Mouse (Mus musculus) myocyte (in vitro differentiated cells): ENCODE results near the gene Olfr750. TPM values are rescaled to one million over a fixed set of nuclear protein-coding genes. Genes with fewer than 3 reads are reported as not detected.

Experiments
- H3K27me3 ChIP-seq: one replicate; pipeline ENCODE4 v1.6.1; 2011; ENCODE audit not compliant: control insufficient read depth, insufficient read depth, insufficient read length
- H3K36me3 ChIP-seq: one replicate; pipeline ENCODE4 v1.6.1; 2011; ENCODE audit not compliant: control insufficient read depth, insufficient read depth
- H3K4me2 ChIP-seq: one replicate; pipeline ENCODE4 v1.6.1; 2011; ENCODE audit warnings: low read depth, control low read depth
- H3K4me3 ChIP-seq: one replicate; pipeline ENCODE4 v1.5.1; 2011; ENCODE audit warnings: mild to moderate bottlenecking, control low read depth, moderate library complexity
- H3K79me2 ChIP-seq: one replicate; pipeline ENCODE4 v1.6.1; 2011; ENCODE audit not compliant: control insufficient read depth, insufficient read depth
- H3ac ChIP-seq: one replicate; pipeline ENCODE4 v1.6.1; 2011; ENCODE audit not compliant: control insufficient read depth, insufficient read length
- CEBPB ChIP-seq: IDR thresholded peaks from 2 replicates; pipeline ENCODE4 v1.6.1; 2011; ENCODE audit warnings: mild to moderate bottlenecking, moderate library complexity; ENCODE audit not compliant: poor library complexity, insufficient read depth, severe bottlenecking
- E2F4 ChIP-seq: IDR thresholded peaks from one replicate; pipeline ENCODE4 v1.6.1; 2011; ENCODE audit warnings: mild to moderate bottlenecking, control low read depth, moderate library complexity; ENCODE audit not compliant: insufficient read depth
- MAX ChIP-seq: IDR thresholded peaks from one replicate; pipeline ENCODE4 v1.6.1; 2011; ENCODE audit warnings: low read depth, mild to moderate bottlenecking, control low read depth
- MYOD1 ChIP-seq, 3 experiments: IDR thresholded peaks; one replicate each; pipeline ENCODE4 v1.6.1; 2011; ENCODE audit warnings: control low read depth in 2 of 3, low read depth in 2 of 3, mild to moderate bottlenecking in 2 of 3, moderate library complexity in 1 of 3; ENCODE audit not compliant: insufficient read length in 2 of 3, control insufficient read depth in 1 of 3
- MYOG ChIP-seq, 3 experiments: IDR thresholded peaks; one replicate each; pipeline ENCODE4 v1.6.1; 2011; ENCODE audit warnings: control low read depth in 2 of 3, low read depth in 2 of 3, mild to moderate bottlenecking in 2 of 3; ENCODE audit not compliant: insufficient read length in 2 of 3, control insufficient read depth in 1 of 3, insufficient read depth in 1 of 3
- POLR2A ChIP-seq: IDR thresholded peaks from one replicate; pipeline ENCODE4 v1.6.1; 2011; ENCODE audit warnings: low read depth, mild to moderate bottlenecking, control low read depth, moderate library complexity; ENCODE audit not compliant: insufficient read length
- POLR2AphosphoS2 ChIP-seq: IDR thresholded peaks from one replicate; pipeline ENCODE4 v1.6.1; 2011; ENCODE audit warnings: low read depth, control low read depth; ENCODE audit not compliant: insufficient read length
- REST ChIP-seq: IDR thresholded peaks from one replicate; pipeline ENCODE4 v1.6.1; 2011; ENCODE audit warnings: mild to moderate bottlenecking, control low read depth, moderate library complexity; ENCODE audit not compliant: insufficient read depth, insufficient read length
- SRF ChIP-seq: IDR thresholded peaks from one replicate; pipeline ENCODE4 v1.6.1; 2011; ENCODE audit warnings: low read depth; ENCODE audit not compliant: control insufficient read depth, insufficient read length
- TCF12 ChIP-seq: IDR thresholded peaks from one replicate; pipeline ENCODE4 v1.6.1; 2011; ENCODE audit warnings: mild to moderate bottlenecking, control low read depth; ENCODE audit not compliant: poor library complexity, insufficient read depth, severe bottlenecking
- TCF3 ChIP-seq: IDR thresholded peaks from one replicate; pipeline ENCODE4 v1.6.1; 2011; ENCODE audit warnings: low read depth, control low read depth; ENCODE audit not compliant: insufficient read length
- USF1 ChIP-seq: IDR thresholded peaks from one replicate; pipeline ENCODE4 v1.6.1; 2011; ENCODE audit warnings: low read depth, mild to moderate bottlenecking, control low read depth, moderate library complexity
- polyA plus RNA-seq: library from polyadenylated mRNA; unstranded; fragments of >200 nt; fragmentation: generic; extraction: Trizol; gene quantifications from one replicate; pipeline ENCODE4 v1.2.1, GENCODE M21; 2012; ENCODE audit warnings: missing spikeins

Olfr750 gene
- polyA plus RNA-seq, 1 experiment: not detected

GRCm38 (mm10) chr14:51023457-51023856 lies 50.8 kb downstream of the Olfr750 start:
- TF ChIP-seq TCF3 (no peak), USF1 (no peak), CEBPB (no peak), SRF (no peak), POLR2AphosphoS2 (no peak), TCF12 (no peak), POLR2A (no peak), MAX (no peak), E2F4 (no peak)
- Histone ChIP-seq H3ac (no peak overlapping the region), H3K4me3 (no peak overlapping the region), H3K36me3 (no peaks in the 10 kb centered on the region), H3K4me2 (no peak overlapping the region), H3K79me2 (no peaks in the 10 kb centered on the region), H3K27me3 (no peaks in the 10 kb centered on the region)

GRCm38 (mm10) chr14:51017256-51017655 lies 57.0 kb downstream of the Olfr750 start:
- TF ChIP-seq POLR2AphosphoS2 (no peak), POLR2A (no peak), CEBPB (no peak), TCF3 (no peak), USF1 (no peak), TCF12 (no peak), MYOG (IDR thresholded peaks at IDR 0.05; ENCODE audit: control insufficient read depth in 1 of 3, insufficient read depth in 1 of 3, insufficient read length in 2 of 3, low read depth in 2 of 3) (no peak), MYOD1 (IDR thresholded peaks at IDR 0.05; ENCODE audit: control insufficient read depth in 1 of 3, insufficient read length in 2 of 3, low read depth in 2 of 3) (no peak), E2F4 (no peak), SRF (no peak), REST (no peak), MAX (no peak)
- Histone ChIP-seq H3K4me2 (no peak overlapping the region), H3K4me3 (no peak overlapping the region), H3K27me3 (no peaks in the 10 kb centered on the region), H3K36me3 (no peaks in the 10 kb centered on the region), H3K79me2 (no peaks in the 10 kb centered on the region), H3ac (no peak overlapping the region)

Other genes with a start within 250 kb of the Olfr750 start
- gene Tep1, start 203.9 kb downstream of the Olfr750 start, polyA plus RNA-seq: 20.6 TPM
- 4.9 TPM for gene Klhl33, start 176.9 kb downstream of the Olfr750 start, polyA plus RNA-seq
- gene Osgep, start 149.5 kb downstream of the Olfr750 start, polyA plus RNA-seq: 81.0 TPM
- 113 TPM for gene Apex1, start 149.5 kb downstream of the Olfr750 start, polyA plus RNA-seq
- gene Pip4p1, start 143.6 kb downstream of the Olfr750 start, polyA plus RNA-seq: 71.3 TPM
- gene Pnp, start 143.4 kb downstream of the Olfr750 start, polyA plus RNA-seq: 20.4 TPM
- gene Gm49342, start 129.9 kb downstream of the Olfr750 start, polyA plus RNA-seq: 11.9 TPM
- gene Pnp2, start 118.4 kb downstream of the Olfr750 start, polyA plus RNA-seq: 0.08 TPM
- 0.10 TPM for gene Rnase10, start 66.7 kb downstream of the Olfr750 start, polyA plus RNA-seq
- gene Rnase9, start 32.6 kb downstream of the Olfr750 start, polyA plus RNA-seq: not detected
- not detected for gene Rnase11, start 24.3 kb downstream of the Olfr750 start, polyA plus RNA-seq
- not detected for gene Rnase12, start 16.8 kb downstream of the Olfr750 start, polyA plus RNA-seq
- gene Rnase4, start 16.6 kb upstream of the Olfr750 start, polyA plus RNA-seq: 17.8 TPM
- 1.3 TPM for gene Ang, start 16.7 kb upstream of the Olfr750 start, polyA plus RNA-seq
- 0.05 TPM for gene Eddm3b, start 40.0 kb upstream of the Olfr750 start, polyA plus RNA-seq
- 0.12 TPM for gene Rnase6, start 49.5 kb upstream of the Olfr750 start, polyA plus RNA-seq
- 0.17 TPM for gene Rnase1, start 72.3 kb upstream of the Olfr750 start, polyA plus RNA-seq
- gene Rnase2b, start 87.8 kb upstream of the Olfr750 start, polyA plus RNA-seq: not detected
- 1.4 TPM for gene Ang2, start 124.7 kb upstream of the Olfr750 start, polyA plus RNA-seq
- not detected for gene Ear14, start 129.0 kb upstream of the Olfr750 start, polyA plus RNA-seq
- 0.43 TPM for gene Rnase2a, start 181.7 kb upstream of the Olfr750 start, polyA plus RNA-seq